Mouse (Mus musculus) ovary, postnatal 14 days (tissue): ENCODE data around the gene Nfasc.
A peak's percentile ranks its signal among the peaks of the same experiment; 100 is the strongest.

Experiments used
- DNase-seq: peaks from one replicate; pipeline ENCODE4 v3.0.0; 2022; ENCODE audit warnings: low spot score

Nfasc gene

GRCm38 (mm10) chr1:132647958-132648357 lies 93.6 kb downstream of the Nfasc start:
- no peak for DNase-seq

GRCm38 (mm10) chr1:132641049-132641795 lies 100.4 kb downstream of the Nfasc start:
- no peak for DNase-seq

- DNase-seq: no peak
Observed at GRCm38 (mm10) chr1:132640256-132640655, 101.3 kb downstream of the Nfasc start.

- no peak for DNase-seq
Observed at GRCm38 (mm10) chr1:132637346-132637745, 104.3 kb downstream of the Nfasc start.

GRCm38 (mm10) chr1:132629611-132630370 lies 111.8 kb downstream of the Nfasc start:
- no peak for DNase-seq

- no peak for DNase-seq
Observed at GRCm38 (mm10) chr1:132628599-132628998, 113.0 kb downstream of the Nfasc start.

- DNase-seq: no peak
Observed at GRCm38 (mm10) chr1:132628183-132628582, 113.4 kb downstream of the Nfasc start.

- DNase-seq: no peak
Observed at GRCm38 (mm10) chr1:132626125-132626756, 115.4 kb downstream of the Nfasc start.

- no peak for DNase-seq
Observed at GRCm38 (mm10) chr1:132625034-132625433, 116.6 kb downstream of the Nfasc start.

- no peak for DNase-seq
Observed at GRCm38 (mm10) chr1:132624466-132624865, 117.1 kb downstream of the Nfasc start.

- DNase-seq: no peak
Observed at GRCm38 (mm10) chr1:132623641-132624336, 117.8 kb downstream of the Nfasc start.

- no peak for DNase-seq
Observed at GRCm38 (mm10) chr1:132612066-132612465, 129.5 kb downstream of the Nfasc start.

GRCm38 (mm10) chr1:132609048-132609634 lies 132.5 kb downstream of the Nfasc start:
- DNase-seq: peak; percentile 47

GRCm38 (mm10) chr1:132602161-132602560 lies 139.4 kb downstream of the Nfasc start:
- no peak for DNase-seq

- no peak for DNase-seq
Observed at GRCm38 (mm10) chr1:132598024-132598423, 143.6 kb downstream of the Nfasc start.

- DNase-seq: no peak
Observed at GRCm38 (mm10) chr1:132595741-132596140, 145.9 kb downstream of the Nfasc start.

GRCm38 (mm10) chr1:132594587-132594986 lies 147.0 kb downstream of the Nfasc start:
- DNase-seq: peak; percentile 78

GRCm38 (mm10) chr1:132592145-132592544 lies 149.5 kb downstream of the Nfasc start:
- no peak for DNase-seq

- no peak for DNase-seq
Observed at GRCm38 (mm10) chr1:132591399-132591930, 150.1 kb downstream of the Nfasc start.

- DNase-seq: no peak
Observed at GRCm38 (mm10) chr1:132586679-132587201, 154.9 kb downstream of the Nfasc start.

- DNase-seq: no peak
Observed at GRCm38 (mm10) chr1:132585376-132585775, 156.2 kb downstream of the Nfasc start.
